Mouse (Mus musculus) CD4-positive, CD25-positive, alpha-beta regulatory T cell, adult 4 months (primary cell): Measurements from ENCODE around the gene Sept14. TPM values are rescaled to one million over a fixed set of nuclear protein-coding genes. Genes with fewer than 3 reads are reported as not detected.

ENCODE experiments used
- ATAC-seq: one replicate; pipeline ENCODE4 v1.8.0; 2017
- polyA plus RNA-seq, 2 experiments: library from polyadenylated mRNA; unstranded; fragments of 100-300 nt; shearing (Covaris generic); gene quantifications; one replicate each; pipeline ENCODE4 v1.2.1; 2017

Sept14 gene
- polyA plus RNA-seq, 2 experiments from 2014 or later = not detected

GRCm38 (mm10) chr5:129669453-129670035, 38.8 kb downstream of the Sept14 start:
- peak; percentile 21 for ATAC-seq

- ATAC-seq = no peak
These were observed 40.5 kb downstream of the Sept14 start for GRCm38 (mm10) chr5:129667851-129668250.

GRCm38 (mm10) chr5:129666271-129666909, 41.9 kb downstream of the Sept14 start:
- no peak for ATAC-seq

- ATAC-seq = no peak
These were observed 44.2 kb downstream of the Sept14 start for GRCm38 (mm10) chr5:129664090-129664489.

GRCm38 (mm10) chr5:129657931-129658330, 50.4 kb downstream of the Sept14 start:
- ATAC-seq = no peak

- ATAC-seq = no peak
These were observed 51.3 kb downstream of the Sept14 start for GRCm38 (mm10) chr5:129657016-129657415.

GRCm38 (mm10) chr5:129650858-129651257, 57.5 kb downstream of the Sept14 start:
- no peak for ATAC-seq

Other genes starting within 250 kb of the Sept14 start
- 10 to 100 TPM; 29.7 to 36.1 TPM for gene Sfswap, start 207.3 kb downstream of the Sept14 start, polyA plus RNA-seq
- gene Mmp17, start 124.3 kb downstream of the Sept14 start, polyA plus RNA-seq = under 1 TPM in 1 of 2 experiments, not detected in 1; 0.75 TPM
- gene Zfp11, start 38.4 kb downstream of the Sept14 start, polyA plus RNA-seq = 1 to 10 TPM; 2.6 to 3.8 TPM
- gene Mrps17, start 7.0 kb upstream of the Sept14 start, polyA plus RNA-seq = 100 to 1,000 TPM; 104 to 138 TPM
- gene Nipsnap2, start 16.6 kb upstream of the Sept14 start, polyA plus RNA-seq = 10 to 100 TPM; 64.4 to 83.3 TPM
- 10 to 100 TPM; 46.4 to 64.2 TPM for gene Psph, start 78.9 kb upstream of the Sept14 start, polyA plus RNA-seq
- 10 to 100 TPM; 24.8 to 36.4 TPM for gene Sumf2, start 138.5 kb upstream of the Sept14 start, polyA plus RNA-seq
- 100 to 1,000 TPM; 270 to 346 TPM for gene Chchd2, start 179.0 kb upstream of the Sept14 start, polyA plus RNA-seq
- gene Zbed5, start 187.2 kb upstream of the Sept14 start, polyA plus RNA-seq = 1 to 10 TPM in 1 of 2 experiments, under 1 TPM in 1; 0.78 to 1.7 TPM
- gene Phkg1, start 190.0 kb upstream of the Sept14 start, polyA plus RNA-seq = under 1 TPM; 0.33 to 0.67 TPM
- gene Nupr1l, start 200.0 kb upstream of the Sept14 start, polyA plus RNA-seq = under 1 TPM in 1 of 2 experiments, not detected in 1; 0.51 TPM
- gene Vkorc1l1, start 233.5 kb upstream of the Sept14 start, polyA plus RNA-seq = 1 to 10 TPM; 5.0 to 6.2 TPM